Mouse (Mus musculus): Measurements from ENCODE around the gene Sema4f.

DNA sequence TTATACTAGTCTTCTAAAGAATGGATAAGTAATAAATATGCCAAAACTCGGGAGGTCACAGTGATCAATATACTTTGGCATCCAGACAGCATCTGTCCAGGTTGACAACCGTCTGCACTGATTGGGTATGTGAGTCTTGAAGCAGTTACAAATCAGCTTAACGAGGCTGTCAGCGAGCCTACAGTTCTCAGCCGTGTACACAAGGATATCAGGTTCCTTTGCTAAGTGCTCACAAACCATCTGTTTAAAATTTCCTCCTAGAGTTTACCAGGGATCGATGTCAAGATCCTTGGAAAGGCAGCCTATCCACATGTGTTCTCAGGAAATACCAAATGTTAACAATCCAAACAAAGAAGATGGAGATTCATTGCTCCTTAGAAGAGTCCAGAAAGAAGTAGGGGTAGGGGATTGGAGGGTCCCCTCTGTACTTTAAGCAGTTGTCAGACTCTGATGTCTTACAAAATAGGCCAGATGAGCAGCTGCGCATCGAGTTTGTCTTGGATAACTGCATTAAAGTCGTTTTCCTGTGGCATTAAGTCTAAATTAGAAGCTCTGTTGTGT is 47.9 kb upstream of the Sema4f start:
- TF ChIP-seq CTCF (IDR thresholded peaks at IDR 0.05; ENCODE audit: low read depth) = no peak
- TF ChIP-seq EP300 (IDR thresholded peaks at IDR 0.05; ENCODE audit: low read depth) = no peak
